Mouse (Mus musculus) spleen, postnatal 36 days (tissue): ENCODE results near the gene Gramd1b.

Experiments
- DNase-seq, 2 experiments: peaks; one replicate each; pipeline ENCODE4 v3.0.0; 2022; ENCODE audit warnings: low spot score in 2 of 2, mixed read lengths in 1 of 2

Gene Gramd1b

DNA sequence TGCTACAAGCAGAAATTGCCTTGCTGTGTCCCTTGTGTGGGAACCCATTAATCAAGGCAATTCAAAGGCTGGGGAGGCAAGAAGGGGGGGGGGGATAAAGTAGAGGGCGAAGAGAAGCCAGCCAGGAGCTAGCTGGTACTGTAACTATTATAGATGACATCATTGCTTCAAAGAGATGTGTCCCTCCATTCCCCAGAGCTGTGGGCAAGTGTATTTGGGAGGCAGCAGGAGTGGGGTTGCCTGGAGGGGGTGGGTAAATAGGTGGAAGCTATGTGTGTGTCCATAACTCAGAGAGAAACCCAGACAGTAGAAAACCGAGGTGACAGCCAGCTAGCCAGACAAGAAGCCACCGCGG is 262.5 kb downstream of the Gramd1b start:
- no peak for DNase-seq

DNA sequence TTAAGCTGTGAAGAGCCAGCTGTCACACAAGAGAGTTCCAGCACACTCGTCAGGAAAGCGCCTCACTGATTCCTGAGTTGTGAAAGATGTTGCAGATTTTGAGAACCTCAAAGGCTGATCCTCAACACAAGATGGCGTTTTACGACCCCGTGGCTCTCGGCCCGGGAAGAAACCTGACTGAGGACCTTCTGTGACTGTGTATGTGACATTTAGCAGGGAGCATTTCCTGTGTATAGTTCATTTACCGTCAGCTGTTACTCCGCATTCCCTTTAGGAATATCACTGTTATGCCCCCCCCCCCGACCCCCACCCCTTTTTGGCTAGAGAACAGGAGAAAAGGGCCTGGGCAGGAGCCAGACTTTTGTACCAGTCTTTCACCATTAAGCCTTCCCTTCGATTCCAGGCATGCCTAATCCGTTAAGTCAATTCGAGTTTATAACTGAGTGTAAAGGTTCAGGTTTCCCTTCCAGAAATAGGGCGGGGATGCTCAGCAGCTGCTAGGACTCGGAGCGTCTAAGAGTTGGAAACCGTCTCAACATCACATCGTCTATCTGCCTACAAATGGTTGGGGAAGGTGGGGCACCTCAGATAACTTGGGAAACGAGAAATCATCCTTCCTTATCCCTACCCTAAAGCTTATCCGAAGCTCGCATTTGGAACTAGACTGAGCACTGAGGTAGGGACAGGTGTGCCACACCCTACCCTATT is 263.0 kb downstream of the Gramd1b start:
- no peak for DNase-seq

DNA sequence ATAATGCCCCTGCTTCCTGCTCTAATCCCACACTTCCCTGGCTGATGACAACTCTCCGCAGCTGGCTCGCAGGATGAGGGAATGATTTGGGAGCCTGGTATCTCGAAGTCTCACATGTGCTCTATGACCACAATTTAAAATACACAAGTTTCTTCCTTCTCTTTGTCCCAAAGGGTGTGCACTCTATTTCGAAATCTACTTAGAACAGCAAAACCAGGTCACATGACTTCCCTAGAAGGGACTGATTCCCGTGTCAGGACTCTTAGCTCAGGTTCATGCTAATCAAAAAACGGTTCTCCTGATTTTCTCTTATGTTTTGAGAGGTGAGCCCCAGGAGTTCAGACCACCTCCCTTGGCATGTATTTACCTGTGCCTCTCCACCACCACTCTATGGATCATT is 267.3 kb downstream of the Gramd1b start:
- DNase-seq: no peak

DNA sequence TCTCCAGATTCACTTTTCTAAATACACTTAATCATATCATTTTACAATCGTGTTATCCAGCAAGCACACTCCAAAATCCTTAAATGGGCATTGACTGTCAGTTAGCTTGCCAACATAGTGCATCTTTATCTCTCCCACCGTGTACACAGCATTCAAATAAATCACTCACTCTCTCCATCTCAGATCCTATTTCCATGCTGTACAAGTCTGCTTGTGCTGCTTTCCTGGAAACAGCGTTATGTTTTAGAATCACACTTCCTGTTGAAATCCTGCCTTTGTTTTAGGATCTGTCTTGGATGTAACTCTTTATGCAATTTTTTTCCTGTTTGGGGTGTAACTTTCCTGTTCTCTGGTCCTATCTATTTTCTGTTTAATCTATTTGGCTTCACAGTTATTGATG is 278.7 kb downstream of the Gramd1b start:
- DNase-seq: no peak

DNA sequence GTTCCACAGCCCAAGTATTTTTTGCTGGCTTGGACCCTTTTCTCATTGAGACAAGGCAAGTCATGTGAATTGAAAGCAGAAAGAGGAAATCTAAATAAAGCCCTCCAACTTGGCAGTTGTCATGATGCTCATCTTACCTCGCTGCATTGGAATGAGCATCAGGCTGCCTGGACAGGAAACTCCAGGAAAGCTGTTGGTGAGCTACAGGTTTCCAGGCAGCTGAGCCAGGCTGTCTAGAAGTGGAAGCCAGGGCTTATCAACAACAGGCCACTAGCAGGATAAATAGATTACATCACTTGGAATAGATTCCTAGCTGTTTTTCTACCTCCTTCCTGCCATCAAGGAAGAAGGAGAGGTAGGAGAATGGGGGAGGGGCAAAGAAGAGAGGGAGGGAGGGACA is 282.1 kb downstream of the Gramd1b start:
- no peak for DNase-seq

DNA sequence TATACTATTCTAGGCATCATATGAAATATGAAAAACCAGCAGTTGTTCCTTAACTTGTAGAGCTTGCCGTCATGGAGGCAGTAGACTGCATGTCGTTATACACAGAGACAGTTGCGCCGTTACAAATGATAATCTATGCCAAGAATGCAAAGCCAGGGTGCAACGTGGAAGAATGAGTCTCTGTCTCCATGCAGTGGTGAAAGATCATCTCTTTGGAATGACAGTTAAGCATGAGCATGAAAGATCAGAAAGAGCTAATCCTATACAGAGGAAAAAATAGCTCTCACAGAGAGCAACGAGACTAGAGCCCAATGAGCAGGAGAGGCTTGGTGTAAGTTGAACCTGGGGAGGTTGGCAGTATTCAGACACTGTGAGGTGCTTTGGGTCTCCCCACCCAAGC is 284.5 kb downstream of the Gramd1b start:
- no peak for DNase-seq

DNA sequence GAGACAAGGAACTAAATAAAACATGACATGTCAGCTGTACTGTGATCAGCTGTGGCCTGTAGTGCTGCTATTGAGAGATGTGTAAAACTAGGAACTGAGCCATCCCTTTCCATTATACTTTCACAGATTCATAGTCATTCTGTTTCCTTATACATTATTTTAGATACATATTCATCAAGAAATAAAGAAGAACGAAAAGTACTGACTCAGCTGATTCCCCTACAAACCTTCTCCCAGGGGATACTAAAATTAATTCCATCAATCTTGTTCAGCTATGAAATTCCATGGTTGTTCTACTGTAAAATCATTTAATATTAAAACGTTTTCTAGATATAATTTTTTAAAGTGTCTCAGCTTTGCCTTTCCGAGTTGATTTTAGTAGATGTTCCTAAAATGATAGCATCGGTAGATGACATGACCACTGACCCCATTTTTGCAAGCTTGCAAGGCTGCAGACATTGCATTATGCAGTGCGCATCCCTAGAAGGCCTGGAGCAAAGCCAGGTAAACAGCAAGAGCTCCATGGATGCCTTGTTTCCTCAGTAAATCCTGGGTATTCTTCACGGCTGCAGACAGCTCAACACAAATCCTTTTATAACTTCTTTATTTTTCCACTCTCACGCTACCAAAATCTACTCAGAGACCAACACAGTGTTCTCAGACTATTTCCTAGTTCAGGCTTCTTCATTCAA is 285.1 kb downstream of the Gramd1b start:
- no peak for DNase-seq

DNA sequence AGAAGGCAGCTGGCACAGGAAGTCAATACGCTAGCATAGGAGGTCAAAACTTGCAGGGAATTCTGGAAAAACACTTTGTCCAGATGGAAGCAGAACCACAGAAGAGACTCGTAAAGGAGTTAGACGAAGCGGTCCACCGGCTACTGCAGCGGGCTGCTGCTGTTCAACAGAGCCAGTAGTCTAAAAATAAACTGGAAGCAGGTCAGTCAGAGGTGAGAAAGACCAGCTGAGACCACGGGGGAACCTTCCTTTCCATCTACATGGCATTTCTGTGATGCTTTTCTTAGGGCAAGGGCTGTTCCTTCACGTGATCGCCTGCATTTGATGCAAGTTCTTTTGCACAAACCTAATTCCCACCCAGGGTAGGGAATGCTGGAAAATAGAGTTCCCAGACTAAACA is 285.7 kb downstream of the Gramd1b start:
- no peak for DNase-seq
